Comparison of ENCODE assay signal across 12 mouse cellular contexts in genomic region chr11:70435476-70435875, GRCm38 (mm10). TPM values are rescaled to one million over a fixed set of nuclear protein-coding genes. Genes with fewer than 3 reads are reported as not detected.
DNase-seq lines count a peak whose midpoint lies in the region; ATAC-seq lines count a peak whose summit lies in the region.
"Had no signal": no experiment of that assay in that cellular context is flagged by ENCODE, and none has a peak within 500 bp of the region (broad histone marks: within the 10 kb centered on the region; RNA-seq: fewer than 3 reads in every experiment).

No protein-coding gene starts in this region.

- peaks cover 45% of the 10 kb centered on the region for H3K36me3 ChIP-seq in heart, embryonic 10.5 days
- peaks cover 35% of the 10 kb centered on the region for H3K36me3 ChIP-seq in midbrain, embryonic 15.5 days (replicated peaks)
- peaks cover 51% of the 10 kb centered on the region for H3K36me3 ChIP-seq in midbrain, embryonic 13.5 days
- peaks cover 47% of the 10 kb centered on the region for H3K36me3 ChIP-seq in liver, embryonic 13.5 days

- ATAC-seq in midbrain, embryonic 15.5 days (replicated peaks), result no peak
- ATAC-seq in midbrain, embryonic 13.5 days, result no peak
- no peak for ATAC-seq in liver, embryonic 13.5 days (ENCODE audit: low read depth)
- ATAC-seq in erythroid progenitor cell, adult 5-6 weeks (replicated peaks; ENCODE audit: low FRiP score, poor library complexity, severe bottlenecking), result no peak
- ATAC-seq: lung, postnatal 0 days had no signal

- H3K27me3 ChIP-seq in heart, embryonic 10.5 days (ENCODE audit: insufficient read depth, poor library complexity, severe bottlenecking), result peaks cover 10% of the 10 kb centered on the region; the same call in 1 of the 2 replicates
- H3K27me3 ChIP-seq in midbrain, embryonic 15.5 days (replicated peaks), result no peaks in the 10 kb centered on the region
- H3K27me3 ChIP-seq in midbrain, embryonic 13.5 days, result no peaks in the 10 kb centered on the region
- no peaks in the 10 kb centered on the region for H3K27me3 ChIP-seq in liver, embryonic 13.5 days
- H3K27me3 ChIP-seq: hindbrain, embryonic 12.5 days had no signal

- peaks cover 20% of the 10 kb centered on the region for H3K4me1 ChIP-seq in heart, embryonic 10.5 days
- H3K4me1 ChIP-seq in midbrain, embryonic 15.5 days, result peaks cover 37% of the 10 kb centered on the region
- H3K4me1 ChIP-seq in midbrain, embryonic 13.5 days (replicated peaks), result peaks cover 36% of the 10 kb centered on the region
- peaks cover 66% of the 10 kb centered on the region for H3K4me1 ChIP-seq in liver, embryonic 13.5 days (replicated peaks)

- no peak overlapping the region for H3K4me2 ChIP-seq in midbrain, embryonic 15.5 days
- H3K4me2 ChIP-seq in midbrain, embryonic 13.5 days (replicated peaks), result no peak overlapping the region
- H3K4me2 ChIP-seq in liver, embryonic 13.5 days, result peak overlapping the region; percentile 99
- H3K4me2 ChIP-seq: hindbrain, embryonic 12.5 days had no signal

- WGBS in heart, embryonic 10.5 days, result 56% methylated on average over 5 of the region's 5 CpGs
- WGBS in midbrain, embryonic 15.5 days, result 86% methylated on average over 5 of the region's 5 CpGs
- 86% methylated on average over 5 of the region's 5 CpGs for WGBS in midbrain, embryonic 13.5 days
- WGBS in liver, embryonic 13.5 days (ENCODE audit: insufficient replicate concordance), result 22% methylated on average over 5 of the region's 5 CpGs

- no peak for DNase-seq in heart, embryonic 10.5 days (ENCODE audit: low spot score)
- no peak for DNase-seq in heart, postnatal 4 days
- DNase-seq in liver, embryonic 13.5 days, result no peak
- peak; percentile 73 for DNase-seq in thymus, postnatal 25 days
- no peak for DNase-seq in kidney, postnatal 4 days
- DNase-seq: cerebellum, adult 9-10 months; kidney, postnatal 36 days had no signal

- H3K9ac ChIP-seq in midbrain, embryonic 15.5 days, result 0 out of 2 replicates have a peak overlapping the region, but pooled peaks have one; percentile 8
- H3K9ac ChIP-seq in midbrain, embryonic 13.5 days (replicated peaks), result no peak overlapping the region
- H3K9ac ChIP-seq in liver, embryonic 13.5 days, result 0 out of 2 replicates have a peak overlapping the region, but pooled peaks have one; percentile 9
- H3K9ac ChIP-seq: hindbrain, embryonic 12.5 days had no signal

- peak overlapping the region; percentile 12; the same call in 1 of the 2 replicates for H3K4me3 ChIP-seq in heart, embryonic 10.5 days
- no peak overlapping the region for H3K4me3 ChIP-seq in midbrain, embryonic 15.5 days
- no peak overlapping the region for H3K4me3 ChIP-seq in midbrain, embryonic 13.5 days (replicated peaks)
- peak overlapping the region; percentile 77; the same call in 1 of the 2 replicates for H3K4me3 ChIP-seq in liver, embryonic 13.5 days (replicated peaks)
- H3K4me3 ChIP-seq: hindbrain, embryonic 12.5 days had no signal

- H3K9me3 ChIP-seq in heart, embryonic 10.5 days, result no peaks in the 10 kb centered on the region
- H3K9me3 ChIP-seq in midbrain, embryonic 15.5 days, result no peaks in the 10 kb centered on the region
- H3K9me3 ChIP-seq in midbrain, embryonic 13.5 days, result no peaks in the 10 kb centered on the region
- no peaks in the 10 kb centered on the region for H3K9me3 ChIP-seq in liver, embryonic 13.5 days (replicated peaks)
- H3K9me3 ChIP-seq: hindbrain, embryonic 12.5 days had no signal

- H3K27ac ChIP-seq in heart, embryonic 10.5 days, result no peak overlapping the region
- H3K27ac ChIP-seq in midbrain, embryonic 15.5 days, result no peak overlapping the region
- H3K27ac ChIP-seq in midbrain, embryonic 13.5 days, result no peak overlapping the region
- no peak overlapping the region for H3K27ac ChIP-seq in liver, embryonic 13.5 days
- H3K27ac ChIP-seq: hindbrain, embryonic 12.5 days had no signal

RNA-seq across cellular contexts. Expression of gene Arrb2, which starts 3.0 kb away (rescaled TPM):
- polyA plus RNA-seq in heart, embryonic 10.5 days (2016; fragmentation: Nextera tagmentation; extraction: Ambion mirVana), result 11.5 and 19.3 TPM in 2 replicates
- 10 to 100 TPM; 12.0 to 12.7 TPM for total RNA-seq in heart, postnatal 4 days (2021)
- 53.6 and 53.8 TPM in 2 replicates for polyA plus RNA-seq in midbrain, embryonic 15.5 days (2015; fragmentation: Nextera tagmentation; extraction: Ambion mirVana)
- polyA plus RNA-seq in midbrain, embryonic 13.5 days (2015; fragmentation: Nextera tagmentation; extraction: Ambion mirVana), result 44.8 and 45.5 TPM in 2 replicates
- 13.0 and 14.9 TPM in 2 replicates for polyA plus RNA-seq in liver, embryonic 13.5 days (2015; fragmentation: Nextera tagmentation; extraction: Ambion mirVana)
- total RNA-seq in erythroid progenitor cell, adult 5-6 weeks (2015; ENCODE audit: low replicate concordance), result 30.6 and 51.2 TPM in 2 replicates
- 27.9 and 33.4 TPM in 2 replicates for total RNA-seq in erythroid progenitor cell, adult 5-6 weeks (2017; ENCODE audit: low replicate concordance)

RNA-seq across cellular contexts. Expression of gene Med11, which starts 16.2 kb away (rescaled TPM):
- polyA plus RNA-seq in heart, embryonic 10.5 days (2016; fragmentation: Nextera tagmentation; extraction: Ambion mirVana), result 31.0 and 37.5 TPM in 2 replicates
- 10 to 100 TPM; 12.3 to 13.2 TPM for total RNA-seq in heart, postnatal 4 days (2021)
- 46.2 and 49.5 TPM in 2 replicates for polyA plus RNA-seq in midbrain, embryonic 15.5 days (2015; fragmentation: Nextera tagmentation; extraction: Ambion mirVana)
- polyA plus RNA-seq in midbrain, embryonic 13.5 days (2015; fragmentation: Nextera tagmentation; extraction: Ambion mirVana), result 41.9 and 43.6 TPM in 2 replicates
- 17.2 and 19.1 TPM in 2 replicates for polyA plus RNA-seq in liver, embryonic 13.5 days (2015; fragmentation: Nextera tagmentation; extraction: Ambion mirVana)
- 11.9 and 18.0 TPM in 2 replicates for total RNA-seq in erythroid progenitor cell, adult 5-6 weeks (2015; ENCODE audit: low replicate concordance)
- 6.4 and 31.5 TPM in 2 replicates for total RNA-seq in erythroid progenitor cell, adult 5-6 weeks (2017; ENCODE audit: low replicate concordance)

RNA-seq across cellular contexts. Expression of gene Zmynd15, which starts 23.8 kb away (rescaled TPM):
- polyA plus RNA-seq in heart, embryonic 10.5 days (2016; fragmentation: Nextera tagmentation; extraction: Ambion mirVana), result 0.73 and 1.2 TPM in 2 replicates
- 1 to 10 TPM in 1 of 2 experiments, under 1 TPM in 1; 0.92 to 2.0 TPM for total RNA-seq in heart, postnatal 4 days (2021)
- polyA plus RNA-seq in midbrain, embryonic 15.5 days (2015; fragmentation: Nextera tagmentation; extraction: Ambion mirVana), result 0.61 and 0.62 TPM in 2 replicates
- 0.40 and 0.44 TPM in 2 replicates for polyA plus RNA-seq in midbrain, embryonic 13.5 days (2015; fragmentation: Nextera tagmentation; extraction: Ambion mirVana)
- polyA plus RNA-seq in liver, embryonic 13.5 days (2015; fragmentation: Nextera tagmentation; extraction: Ambion mirVana), result 0.07 and 0.17 TPM in 2 replicates
- not detected in 2 replicates for total RNA-seq in erythroid progenitor cell, adult 5-6 weeks (2015; ENCODE audit: low replicate concordance)
- total RNA-seq in erythroid progenitor cell, adult 5-6 weeks (2017; ENCODE audit: low replicate concordance), result not detected in 2 replicates

RNA-seq across cellular contexts. Expression of gene Cxcl16, which starts 24.3 kb away (rescaled TPM):
- 3.7 and 6.0 TPM in 2 replicates for polyA plus RNA-seq in heart, embryonic 10.5 days (2016; fragmentation: Nextera tagmentation; extraction: Ambion mirVana)
- total RNA-seq in heart, postnatal 4 days (2021), result 1 to 10 TPM; 6.2 to 6.5 TPM
- 2.5 and 2.9 TPM in 2 replicates for polyA plus RNA-seq in midbrain, embryonic 15.5 days (2015; fragmentation: Nextera tagmentation; extraction: Ambion mirVana)
- polyA plus RNA-seq in midbrain, embryonic 13.5 days (2015; fragmentation: Nextera tagmentation; extraction: Ambion mirVana), result 1.4 and 1.6 TPM in 2 replicates
- polyA plus RNA-seq in liver, embryonic 13.5 days (2015; fragmentation: Nextera tagmentation; extraction: Ambion mirVana), result 0.70 and 1.4 TPM in 2 replicates
- total RNA-seq in erythroid progenitor cell, adult 5-6 weeks (2015; ENCODE audit: low replicate concordance), result not detected in 2 replicates
- not detected in 2 replicates for total RNA-seq in erythroid progenitor cell, adult 5-6 weeks (2017; ENCODE audit: low replicate concordance)

RNA-seq across cellular contexts. Expression of gene Pelp1, which starts 25.6 kb away (rescaled TPM):
- 37.9 and 42.9 TPM in 2 replicates for polyA plus RNA-seq in heart, embryonic 10.5 days (2016; fragmentation: Nextera tagmentation; extraction: Ambion mirVana)
- 10 to 100 TPM; 25.6 to 27.9 TPM for total RNA-seq in heart, postnatal 4 days (2021)
- 32.6 and 33.8 TPM in 2 replicates for polyA plus RNA-seq in midbrain, embryonic 15.5 days (2015; fragmentation: Nextera tagmentation; extraction: Ambion mirVana)
- 33.9 and 34.1 TPM in 2 replicates for polyA plus RNA-seq in midbrain, embryonic 13.5 days (2015; fragmentation: Nextera tagmentation; extraction: Ambion mirVana)
- polyA plus RNA-seq in liver, embryonic 13.5 days (2015; fragmentation: Nextera tagmentation; extraction: Ambion mirVana), result 19.0 and 21.0 TPM in 2 replicates
- 3.2 and 8.4 TPM in 2 replicates for total RNA-seq in erythroid progenitor cell, adult 5-6 weeks (2015; ENCODE audit: low replicate concordance)
- total RNA-seq in erythroid progenitor cell, adult 5-6 weeks (2017; ENCODE audit: low replicate concordance), result 3.1 and 3.8 TPM in 2 replicates

Comparison
In these comparisons a context has a peak if more than half of its experiments do, and no peak if none do; other contexts are left out.
1. H3K4me3 ChIP-seq: peak in heart, embryonic 10.5 days (single experiment) and liver, embryonic 13.5 days (single experiment); none in midbrain, embryonic 15.5 days (single experiment) and midbrain, embryonic 13.5 days (single experiment).